Mouse (Mus musculus): ENCODE measurements around the gene Ccdc12. TPM values are rescaled to one million over a fixed set of nuclear protein-coding genes. Genes with fewer than 3 reads are reported as not detected.

Gene Ccdc12
- polyA plus RNA-seq, 1 experiment from 2014 or later: 122 TPM

DNA sequence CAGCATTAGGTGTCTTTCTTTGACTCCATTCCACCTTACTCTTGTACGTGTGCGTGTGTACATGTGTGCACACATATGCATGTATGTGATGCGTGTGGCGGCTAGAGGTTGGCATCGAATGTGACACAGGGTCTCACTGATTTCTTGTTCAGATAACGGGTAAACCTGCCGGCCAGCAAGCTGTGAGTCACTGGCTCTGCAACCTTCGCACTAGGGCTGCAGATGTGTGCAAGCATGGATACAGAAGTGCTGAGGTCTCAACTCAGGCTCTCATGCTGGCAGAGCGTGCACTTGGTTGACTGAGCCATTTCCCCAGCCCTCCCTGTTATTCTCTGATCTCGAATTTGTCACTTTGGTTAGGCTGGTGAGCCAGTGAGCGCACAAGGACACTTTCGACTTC, 3.2 kb downstream of the Ccdc12 start:
- TF ChIP-seq CTCF (IDR thresholded peaks at IDR 0.05; ENCODE audit: low read depth): no peak
- Histone ChIP-seq H3K4me2 (replicated peaks; ENCODE audit: low read depth) (no peak overlapping the region), H3K9ac (ENCODE audit: low read depth, low read length) (no peak overlapping the region), H3K9me3 (ENCODE audit: control insufficient read depth) (no peaks in the 10 kb centered on the region), H3K27ac (ENCODE audit: low read depth, low read length) (0 out of 2 replicates have a peak overlapping the region, but pooled peaks have one; percentile 2), H3K27me3 (replicated peaks; ENCODE audit: control insufficient read depth, insufficient read depth, low read length) (no peaks in the 10 kb centered on the region), H3K4me3 (ENCODE audit: low read depth, low read length) (no peak overlapping the region), H3K4me1 (replicated peaks; ENCODE audit: control insufficient read depth, insufficient read depth, low read length) (peaks cover 7% of the 10 kb centered on the region; the same call in 1 of the 2 replicates), H3K36me3 (ENCODE audit: control insufficient read depth, insufficient read depth) (no peaks in the 10 kb centered on the region; the same call in 1 of the 2 replicates)
- ATAC-seq: no peak
- WGBS: 78% methylated on average over 12 of the region's 12 CpGs

- 90% methylated on average over 2 of the region's 2 CpGs for WGBS
Observed at GRCm38 (mm10) chr9:110660208-110660607, 3.9 kb downstream of the Ccdc12 start.

DNA sequence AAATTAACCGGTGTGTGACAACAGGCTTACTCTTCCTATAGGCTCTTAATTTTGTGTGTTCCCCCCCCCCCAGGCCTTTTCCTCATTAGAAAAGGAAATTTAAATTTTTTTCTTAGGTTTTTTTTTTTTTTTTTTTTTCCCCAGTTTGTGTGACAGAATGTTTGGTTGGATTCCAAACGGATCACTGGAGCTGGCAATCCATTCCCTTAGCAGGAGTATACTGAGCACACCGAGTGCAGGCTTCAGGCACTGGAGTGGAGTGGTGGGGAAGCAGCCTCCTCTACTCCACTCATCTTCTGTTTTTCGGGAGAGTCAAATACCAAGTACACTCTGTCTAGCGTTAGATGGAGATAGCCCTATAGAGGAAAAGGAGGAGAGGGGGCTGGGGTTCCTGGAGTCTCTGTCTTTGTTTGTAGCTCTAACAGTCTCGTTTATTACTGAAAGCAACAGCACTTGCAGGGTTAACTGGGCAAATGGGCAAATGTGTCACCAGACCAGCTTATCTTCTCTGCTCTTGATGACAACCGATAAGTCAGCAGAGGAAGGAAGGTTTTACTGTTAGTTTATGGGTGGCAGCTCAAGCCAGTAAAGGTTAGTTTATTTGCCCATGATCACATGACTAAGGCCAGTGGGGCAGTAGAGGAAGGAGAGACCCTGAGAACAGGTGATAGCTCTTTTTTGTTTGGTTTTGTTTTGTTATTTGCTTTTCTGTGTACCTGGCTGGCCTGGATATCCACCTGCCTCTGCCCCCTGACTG, 4.7 kb downstream of the Ccdc12 start:
- ATAC-seq: no peak
- Histone ChIP-seq H3K4me2 (replicated peaks; ENCODE audit: low read depth) (peak overlapping the region; percentile 24; the same call in 1 of the 2 replicates), H3K27me3 (replicated peaks; ENCODE audit: control insufficient read depth, insufficient read depth, low read length) (no peaks in the 10 kb centered on the region), H3K4me1 (replicated peaks; ENCODE audit: control insufficient read depth, insufficient read depth, low read length) (peaks cover 11% of the 10 kb centered on the region; the same call in 1 of the 2 replicates), H3K27ac (ENCODE audit: low read depth, low read length) (no peak overlapping the region), H3K9ac (ENCODE audit: low read depth, low read length) (no peak overlapping the region), H3K9me3 (ENCODE audit: control insufficient read depth) (no peaks in the 10 kb centered on the region), H3K36me3 (ENCODE audit: control insufficient read depth, insufficient read depth) (no peaks in the 10 kb centered on the region; the same call in 1 of the 2 replicates), H3K4me3 (ENCODE audit: low read depth, low read length) (no peak overlapping the region)
- WGBS: 43% methylated on average over 7 of the region's 7 CpGs
- no peak for TF ChIP-seq CTCF (IDR thresholded peaks at IDR 0.05; ENCODE audit: low read depth)

More at GRCm38 (mm10) chr9:110660208-110660607, 3.9 kb downstream of the Ccdc12 start:
- Histone ChIP-seq H3K9ac (ENCODE audit: low read depth, low read length) (no peak overlapping the region), H3K4me3 (ENCODE audit: low read depth, low read length) (no peak overlapping the region), H3K4me1 (replicated peaks; ENCODE audit: control insufficient read depth, insufficient read depth, low read length) (peaks cover 7% of the 10 kb centered on the region; the same call in 1 of the 2 replicates), H3K36me3 (ENCODE audit: control insufficient read depth, insufficient read depth) (no peaks in the 10 kb centered on the region; the same call in 1 of the 2 replicates), H3K9me3 (ENCODE audit: control insufficient read depth) (no peaks in the 10 kb centered on the region), H3K27ac (ENCODE audit: low read depth, low read length) (no peak overlapping the region), H3K27me3 (replicated peaks; ENCODE audit: control insufficient read depth, insufficient read depth, low read length) (no peaks in the 10 kb centered on the region), H3K4me2 (replicated peaks; ENCODE audit: low read depth) (no peak overlapping the region)
- TF ChIP-seq CTCF (IDR thresholded peaks at IDR 0.05; ENCODE audit: low read depth): no peak
- ATAC-seq: no peak

DNA sequence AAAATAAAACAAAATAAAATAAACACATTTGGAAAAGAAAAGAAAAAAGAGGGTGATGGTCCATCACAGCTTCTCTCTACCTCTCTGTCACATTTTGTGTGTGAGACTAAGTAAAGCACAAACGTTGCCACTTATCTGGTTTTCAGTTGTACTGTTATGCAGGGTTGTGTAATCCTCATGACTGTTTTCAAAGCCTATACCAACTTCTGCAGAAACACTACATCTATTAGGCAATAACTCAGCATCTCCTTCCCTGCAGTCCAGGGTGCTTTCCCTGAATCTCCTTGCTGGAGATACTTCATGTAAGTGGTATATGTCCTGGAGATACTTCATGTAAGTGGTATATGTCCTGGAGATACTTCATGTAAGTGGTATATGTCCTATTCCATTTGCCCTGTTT, 6.5 kb downstream of the Ccdc12 start:
- H3K9ac ChIP-seq (ENCODE audit: low read depth, low read length): no peak overlapping the region
- H3K4me3 ChIP-seq (ENCODE audit: low read depth, low read length): no peak overlapping the region
- H3K27me3 ChIP-seq (replicated peaks; ENCODE audit: control insufficient read depth, insufficient read depth, low read length): no peaks in the 10 kb centered on the region
- no peak overlapping the region for H3K4me2 ChIP-seq (replicated peaks; ENCODE audit: low read depth)
- peaks cover 18% of the 10 kb centered on the region for H3K4me1 ChIP-seq (replicated peaks; ENCODE audit: control insufficient read depth, insufficient read depth, low read length)
- 51% methylated on average over 1 of the region's 1 CpGs for WGBS
- H3K9me3 ChIP-seq (ENCODE audit: control insufficient read depth): no peaks in the 10 kb centered on the region
- no peaks in the 10 kb centered on the region; the same call in 1 of the 2 replicates for H3K36me3 ChIP-seq (ENCODE audit: control insufficient read depth, insufficient read depth)
- ATAC-seq: no peak
- no peak overlapping the region for H3K27ac ChIP-seq (ENCODE audit: low read depth, low read length)
- TF ChIP-seq CTCF (IDR thresholded peaks at IDR 0.05; ENCODE audit: low read depth): no peak

DNA sequence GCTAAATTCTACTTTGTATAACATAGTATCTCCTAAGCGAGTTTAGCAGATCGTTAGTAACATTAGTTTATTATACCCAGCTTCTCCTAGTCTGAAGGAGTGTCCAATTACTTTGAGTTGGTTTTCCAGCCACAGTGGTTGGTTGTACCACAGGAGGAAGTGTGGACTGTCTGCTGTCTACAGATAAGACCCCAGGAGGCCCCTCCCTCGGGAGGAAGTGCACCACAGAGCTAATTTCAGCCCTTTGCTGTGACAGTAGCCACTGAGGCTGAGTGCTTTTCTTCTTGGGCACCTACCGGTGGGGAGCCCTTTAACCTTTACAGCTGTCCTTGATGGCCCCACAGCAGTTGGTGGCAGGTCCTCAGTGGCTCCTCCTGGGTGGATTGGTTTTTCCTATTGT, 9.6 kb downstream of the Ccdc12 start:
- Histone ChIP-seq H3K36me3 (ENCODE audit: control insufficient read depth, insufficient read depth) (no peaks in the 10 kb centered on the region; the same call in 1 of the 2 replicates), H3K4me2 (replicated peaks; ENCODE audit: low read depth) (peak overlapping the region; percentile 21; the same call in 1 of the 2 replicates), H3K27ac (ENCODE audit: low read depth, low read length) (no peak overlapping the region; the same call in 1 of the 2 replicates), H3K9ac (ENCODE audit: low read depth, low read length) (0 out of 2 replicates have a peak overlapping the region, but pooled peaks have one; percentile 22), H3K27me3 (replicated peaks; ENCODE audit: control insufficient read depth, insufficient read depth, low read length) (no peaks in the 10 kb centered on the region), H3K9me3 (ENCODE audit: control insufficient read depth) (no peaks in the 10 kb centered on the region), H3K4me1 (replicated peaks; ENCODE audit: control insufficient read depth, insufficient read depth, low read length) (peaks cover 13% of the 10 kb centered on the region), H3K4me3 (ENCODE audit: low read depth, low read length) (no peak overlapping the region)
- no peak for TF ChIP-seq CTCF (IDR thresholded peaks at IDR 0.05; ENCODE audit: low read depth)
- WGBS: 5% methylated on average over 4 of the region's 4 CpGs
- peak; percentile 50; the same call in 1 of the 2 replicates for ATAC-seq

- Histone ChIP-seq H3K9ac (ENCODE audit: low read depth, low read length) (no peak overlapping the region), H3K9me3 (ENCODE audit: control insufficient read depth) (no peaks in the 10 kb centered on the region), H3K4me3 (ENCODE audit: low read depth, low read length) (no peak overlapping the region), H3K27me3 (replicated peaks; ENCODE audit: control insufficient read depth, insufficient read depth, low read length) (no peaks in the 10 kb centered on the region), H3K4me1 (replicated peaks; ENCODE audit: control insufficient read depth, insufficient read depth, low read length) (peaks cover 15% of the 10 kb centered on the region), H3K27ac (ENCODE audit: low read depth, low read length) (no peak overlapping the region), H3K4me2 (replicated peaks; ENCODE audit: low read depth) (peak overlapping the region; percentile 21; the same call in 1 of the 2 replicates), H3K36me3 (ENCODE audit: control insufficient read depth, insufficient read depth) (no peaks in the 10 kb centered on the region; the same call in 1 of the 2 replicates)
- WGBS: 49% methylated on average over 8 of the region's 8 CpGs
- no peak for TF ChIP-seq CTCF (IDR thresholded peaks at IDR 0.05; ENCODE audit: low read depth)
- ATAC-seq: no peak
Observed at GRCm38 (mm10) chr9:110666374-110666773, 10.1 kb downstream of the Ccdc12 start.
